Mouse (Mus musculus) limb, embryonic 10.5 days (tissue): ENCODE measurements at regions not wholly inside any gene's neighbourhood (a gene's known extent, or its start where the extent isn't known, plus 50 kb on each side); places are given as distances from the start of the nearest gene placed in this dataset.
"Not testable (repeated sequence)": the region's sequence is repeated elsewhere in the genome, so short reads cannot be mapped to it uniquely, and the experiment has no call there.

Experiments used
- DNase-seq: peaks from one replicate; pipeline ENCODE4 v3.0.0-alpha.2; 2017; ENCODE audit warnings: low spot score
- H3K27ac ChIP-seq: fragments of 300-500 bp; sonication (generic); 2 replicates; pipeline ENCODE4 v1.5.1; 2016; ENCODE audit warnings: mild to moderate bottlenecking
- H3K27me3 ChIP-seq: fragments of 300-500 bp; sonication (generic); 2 replicates; pipeline ENCODE4 v1.6.1; 2016; ENCODE audit warnings: low read depth, mild to moderate bottlenecking; ENCODE audit not compliant: poor library complexity, severe bottlenecking
- H3K36me3 ChIP-seq: fragments of 300-500 bp; sonication (generic); 2 replicates; pipeline ENCODE4 v1.6.1; 2016; ENCODE audit warnings: mild to moderate bottlenecking, moderate library complexity
- H3K4me1 ChIP-seq: fragments of 300-500 bp; sonication (generic); 2 replicates; pipeline ENCODE4 v1.6.1; 2016
- H3K4me3 ChIP-seq: fragments of 300-500 bp; sonication (generic); 2 replicates; pipeline ENCODE4 v1.5.1; 2016; ENCODE audit warnings: mild to moderate bottlenecking, moderate library complexity
- H3K9me3 ChIP-seq: fragments of 300-500 bp; sonication (generic); replicated peaks from 2 replicates; pipeline ENCODE4 v1.6.1; 2016; ENCODE audit warnings: mild to moderate bottlenecking
- WGBS: fragments of 180-500 bp; shearing (Covaris S2); methylation state at CpG from one replicate; pipeline ENCODE4 v1.1.7; 2016; 5-methylcytosine and 5-hydroxymethylcytosine counted together

- no peak for DNase-seq
- Histone ChIP-seq H3K4me3 (no peak overlapping the region), H3K4me1 (no peaks in the 10 kb centered on the region), H3K36me3 (no peaks in the 10 kb centered on the region), H3K27me3 (no peaks in the 10 kb centered on the region), H3K9me3 (no peaks in the 10 kb centered on the region), H3K27ac (no peak overlapping the region)
- 68% methylated on average over 2 of the region's 2 CpGs for WGBS
Observed at GRCm38 (mm10) chr14:52638179-52638578, 142.6 kb upstream of the Olfr1507 start.

GRCm38 (mm10) chr14:52622184-52622583, 126.6 kb upstream of the Olfr1507 start:
- Histone ChIP-seq H3K4me1 (no peaks in the 10 kb centered on the region), H3K27ac (no peak overlapping the region), H3K27me3 (no peaks in the 10 kb centered on the region), H3K36me3 (no peaks in the 10 kb centered on the region), H3K9me3 (no peaks in the 10 kb centered on the region), H3K4me3 (no peak overlapping the region)
- 32% methylated on average over 4 of the region's 4 CpGs for WGBS
- no peak for DNase-seq

- no peaks in the 10 kb centered on the region for H3K36me3 ChIP-seq
- 56% methylated on average over 3 of the region's 3 CpGs for WGBS
- no peaks in the 10 kb centered on the region for H3K4me1 ChIP-seq
- no peaks in the 10 kb centered on the region for H3K27me3 ChIP-seq
- no peak for DNase-seq
- no peaks in the 10 kb centered on the region for H3K9me3 ChIP-seq
- H3K4me3 ChIP-seq: no peak overlapping the region
- no peak overlapping the region for H3K27ac ChIP-seq
Observed at GRCm38 (mm10) chr14:52580319-52580718, 84.8 kb upstream of the Olfr1507 start.

- Histone ChIP-seq H3K4me3 (no peak overlapping the region), H3K4me1 (no peaks in the 10 kb centered on the region), H3K9me3 (no peaks in the 10 kb centered on the region), H3K27me3 (no peaks in the 10 kb centered on the region), H3K27ac (no peak overlapping the region), H3K36me3 (no peaks in the 10 kb centered on the region)
- 83% methylated on average over 5 of the region's 5 CpGs for WGBS
- no peak for DNase-seq
Observed at GRCm38 (mm10) chr14:52566920-52567319, 71.4 kb upstream of the Olfr1507 start.

- Histone ChIP-seq H3K4me1 (no peaks in the 10 kb centered on the region), H3K27me3 (no peaks in the 10 kb centered on the region), H3K4me3 (no peak overlapping the region), H3K27ac (no peak overlapping the region), H3K36me3 (no peaks in the 10 kb centered on the region), H3K9me3 (no peaks in the 10 kb centered on the region)
- DNase-seq: no peak
- 68% methylated on average over 4 of the region's 4 CpGs for WGBS
Observed at GRCm38 (mm10) chr14:52565606-52566005, 70.1 kb upstream of the Olfr1507 start.

- DNase-seq, H3K4me1 ChIP-seq, H3K4me3 ChIP-seq, H3K36me3 ChIP-seq, H3K9me3 ChIP-seq, H3K27ac ChIP-seq, H3K27me3 ChIP-seq: not testable (repeated sequence)
- WGBS: 95% methylated on average over 13 of the region's 13 CpGs
Observed at GRCm38 (mm10) chr14:52556340-52556739, 60.8 kb upstream of the Olfr1507 start.

- no peak overlapping the region for H3K4me3 ChIP-seq
- H3K4me1 ChIP-seq: no peaks in the 10 kb centered on the region
- no peaks in the 10 kb centered on the region for H3K27me3 ChIP-seq
- no peak overlapping the region for H3K27ac ChIP-seq
- H3K9me3 ChIP-seq: no peaks in the 10 kb centered on the region
- DNase-seq: no peak
- H3K36me3 ChIP-seq: no peaks in the 10 kb centered on the region
Observed at GRCm38 (mm10) chr14:52553399-52553798, 57.9 kb upstream of the Olfr1507 start.

GRCm38 (mm10) chr14:52547933-52548332, 52.4 kb upstream of the Olfr1507 start:
- H3K9me3 ChIP-seq: no peaks in the 10 kb centered on the region
- DNase-seq: no peak
- no peak overlapping the region for H3K4me3 ChIP-seq
- no peaks in the 10 kb centered on the region for H3K27me3 ChIP-seq
- no peak overlapping the region for H3K27ac ChIP-seq
- H3K36me3 ChIP-seq: no peaks in the 10 kb centered on the region
- 67% methylated on average over 1 of the region's 1 CpGs for WGBS
- no peaks in the 10 kb centered on the region for H3K4me1 ChIP-seq
